Mouse (Mus musculus): ENCODE results near the gene Tat. TPM values are rescaled to one million over a fixed set of nuclear protein-coding genes. Genes with fewer than 3 reads are reported as not detected.

Gene Tat
- total RNA-seq (2012; rRNA removed) = not detected in 2 replicates
- polyA plus RNA-seq (2012; ENCODE audit: insufficient read depth in 1 of 2, insufficient read length in 2 of 2, low read depth in 1 of 2, low replicate concordance in 2 of 2, missing spikeins in 1 of 2) = not detected

GRCm38 (mm10) chr8:109990224-109990623, at the start of gene Tat:
Tat (plus strand) TSS chr8:109990437.
- no peaks in the 10 kb centered on the region for H3K79me2 ChIP-seq (ENCODE audit: control insufficient read depth, insufficient read depth, low read length, poor library complexity)
- no peaks in the 10 kb centered on the region for H3K27me3 ChIP-seq (ENCODE audit: control insufficient read depth in 1 of 2, insufficient read depth in 2 of 2, low read length in 2 of 2)
- no peaks in the 10 kb centered on the region for H3K36me3 ChIP-seq (ENCODE audit: control insufficient read depth in 1 of 2, insufficient read depth in 2 of 2, low read length in 2 of 2)
- no peak within 1 kb of the TSS for H3K9ac ChIP-seq (ENCODE audit: control insufficient read depth, low read depth, low read length, poor library complexity, severe bottlenecking)
- no peak for DNase-seq (ENCODE audit: low read depth, low spot score)
- no peaks in the 10 kb centered on the region for H3K9me3 ChIP-seq (replicated peaks; ENCODE audit: insufficient read depth, low read length)
- no peak for TF ChIP-seq CTCF (IDR thresholded peaks at IDR 0.05 in 2 of 3, conservative IDR thresholded peaks at IDR 0.05 in 1 of 3; ENCODE audit: control insufficient read depth in 1 of 3, insufficient read depth in 1 of 3, low read depth in 2 of 3, low read length in 3 of 3, poor library complexity in 1 of 3, severe bottlenecking in 1 of 3)
- TF ChIP-seq ZMIZ1 (IDR thresholded peaks at IDR 0.05; ENCODE audit: low read depth, low read length) = no peak
- no peak for TF ChIP-seq POLR2A (IDR thresholded peaks at IDR 0.05; ENCODE audit: control insufficient read depth in 1 of 2, insufficient read depth in 1 of 2, low read depth in 1 of 2, low read length in 2 of 2, poor library complexity in 1 of 2)
- TF ChIP-seq MYC (IDR thresholded peaks at IDR 0.05; ENCODE audit: low read depth, low read length) = no peak
- H3K4me1 ChIP-seq (ENCODE audit: control insufficient read depth in 1 of 2, insufficient read depth in 2 of 2, low read length in 2 of 2) = no peaks in the 10 kb centered on the region
- no peak within 1 kb of the TSS for H3K4me3 ChIP-seq (ENCODE audit: control insufficient read depth in 1 of 2, insufficient read depth in 1 of 2, low read depth in 2 of 2, low read length in 2 of 2)
- H3K27ac ChIP-seq (ENCODE audit: control insufficient read depth, low read depth, low read length) = no peak within 1 kb of the TSS

GRCm38 (mm10) chr8:109941606-109942360, 48.5 kb upstream of the Tat start:
- Histone ChIP-seq H3K27ac (ENCODE audit: control insufficient read depth, low read depth, low read length) (no peak overlapping the region), H3K4me1 (ENCODE audit: control insufficient read depth in 1 of 2, insufficient read depth in 2 of 2, low read length in 2 of 2) (peaks cover 0 to 5% of the 10 kb centered on the region in 2 experiments; a peak in 1 of 4 replicates)
- no peak for TF ChIP-seq NRF1 (IDR thresholded peaks at IDR 0.05; ENCODE audit: insufficient read depth, low read depth, low read length, poor library complexity, severe bottlenecking)
- TF ChIP-seq MAX (IDR thresholded peaks at IDR 0.05; ENCODE audit: low read length) = no peak
- no peak for TF ChIP-seq POLR2A (IDR thresholded peaks at IDR 0.05; ENCODE audit: control insufficient read depth in 1 of 2, insufficient read depth in 1 of 2, low read depth in 1 of 2, low read length in 2 of 2, poor library complexity in 1 of 2)
- TF ChIP-seq MAZ (IDR thresholded peaks at IDR 0.05; ENCODE audit: low read depth, low read length) = no peak

GRCm38 (mm10) chr8:109945153-109945632, 45.0 kb upstream of the Tat start:
- H3K9ac ChIP-seq (ENCODE audit: control insufficient read depth, low read depth, low read length, poor library complexity, severe bottlenecking) = no peak overlapping the region
- no peaks in the 10 kb centered on the region for H3K27me3 ChIP-seq (ENCODE audit: control insufficient read depth in 1 of 2, insufficient read depth in 2 of 2, low read length in 2 of 2)
- H3K27ac ChIP-seq (ENCODE audit: control insufficient read depth, low read depth, low read length) = no peak overlapping the region
- no peak overlapping the region for H3K4me3 ChIP-seq (ENCODE audit: control insufficient read depth in 1 of 2, insufficient read depth in 1 of 2, low read depth in 2 of 2, low read length in 2 of 2)
- no peak for DNase-seq (ENCODE audit: low read depth, low spot score)
- H3K36me3 ChIP-seq (ENCODE audit: control insufficient read depth in 1 of 2, insufficient read depth in 2 of 2, low read length in 2 of 2) = no peaks in the 10 kb centered on the region
- TF ChIP-seq POLR2AphosphoS5 (IDR thresholded peaks at IDR 0.05; ENCODE audit: borderline replicate concordance, low read depth, low read length) = no peak
- no peak for TF ChIP-seq SMC3 (IDR thresholded peaks at IDR 0.05; ENCODE audit: low read depth, low read length)
- TF ChIP-seq ETS1 (IDR thresholded peaks at IDR 0.05; ENCODE audit: low read depth, low read length) = no peak
- TF ChIP-seq CHD1 (IDR thresholded peaks at IDR 0.05; ENCODE audit: low read depth, low read length) = no peak
- TF ChIP-seq GABPA (IDR thresholded peaks at IDR 0.05; ENCODE audit: low read depth, low read length) = no peak
- no peak for TF ChIP-seq POLR2A (IDR thresholded peaks at IDR 0.05; ENCODE audit: control insufficient read depth in 1 of 2, insufficient read depth in 1 of 2, low read depth in 1 of 2, low read length in 2 of 2, poor library complexity in 1 of 2)
- no peak for TF ChIP-seq UBTF (IDR thresholded peaks at IDR 0.05; ENCODE audit: borderline replicate concordance, insufficient read depth, low read depth, low read length)
- no peak for TF ChIP-seq JUND (IDR thresholded peaks at IDR 0.05; ENCODE audit: low read depth, low read length)
- TF ChIP-seq RCOR1 (IDR thresholded peaks at IDR 0.05; ENCODE audit: low read depth, low read length) = no peak
- TF ChIP-seq ZC3H11A (IDR thresholded peaks at IDR 0.05; ENCODE audit: low read depth, low read length) = no peak
- no peak for TF ChIP-seq MYC (IDR thresholded peaks at IDR 0.05; ENCODE audit: low read depth, low read length)
- TF ChIP-seq USF1 (IDR thresholded peaks at IDR 0.05; ENCODE audit: low read depth, low read length) = no peak
- TF ChIP-seq SIN3A (IDR thresholded peaks at IDR 0.05; ENCODE audit: low read length) = no peak
- no peaks in the 10 kb centered on the region for H3K9me3 ChIP-seq (replicated peaks; ENCODE audit: insufficient read depth, low read length)
- H3K4me1 ChIP-seq (ENCODE audit: control insufficient read depth in 1 of 2, insufficient read depth in 2 of 2, low read length in 2 of 2) = peaks cover 0 to 5% of the 10 kb centered on the region in 2 experiments; a peak in 1 of 4 replicates
- no peaks in the 10 kb centered on the region for H3K79me2 ChIP-seq (ENCODE audit: control insufficient read depth, insufficient read depth, low read length, poor library complexity)

More at GRCm38 (mm10) chr8:109941606-109942360, 48.5 kb upstream of the Tat start:
- Histone ChIP-seq H3K9ac (ENCODE audit: control insufficient read depth, low read depth, low read length, poor library complexity, severe bottlenecking) (no peak overlapping the region), H3K36me3 (ENCODE audit: control insufficient read depth in 1 of 2, insufficient read depth in 2 of 2, low read length in 2 of 2) (no peaks in the 10 kb centered on the region), H3K27me3 (ENCODE audit: control insufficient read depth in 1 of 2, insufficient read depth in 2 of 2, low read length in 2 of 2) (no peaks in the 10 kb centered on the region), H3K9me3 (replicated peaks; ENCODE audit: insufficient read depth, low read length) (no peaks in the 10 kb centered on the region), H3K79me2 (ENCODE audit: control insufficient read depth, insufficient read depth, low read length, poor library complexity) (no peaks in the 10 kb centered on the region), H3K4me3 (ENCODE audit: control insufficient read depth in 1 of 2, insufficient read depth in 1 of 2, low read depth in 2 of 2, low read length in 2 of 2) (no peak overlapping the region)
- no peak for DNase-seq (ENCODE audit: low read depth, low spot score)
